Mouse (Mus musculus) stomach, postnatal 0 days (tissue): ENCODE measurements at regions not wholly inside any gene's neighbourhood (a gene's known extent, or its start where the extent isn't known, plus 50 kb on each side); places are given as distances from the start of the nearest gene placed in this dataset.

Experiments
- CTCF ChIP-seq: IDR thresholded peaks from 2 replicates; pipeline ENCODE4 v1.5.1; 2016; ENCODE audit warnings: antibody characterized with exemption, low read depth, mild to moderate bottlenecking, moderate library complexity
- EP300 ChIP-seq: optimal IDR thresholded peaks from 2 replicates; pipeline ENCODE3; 2016; ENCODE audit warnings: antibody characterized with exemption

DNA sequence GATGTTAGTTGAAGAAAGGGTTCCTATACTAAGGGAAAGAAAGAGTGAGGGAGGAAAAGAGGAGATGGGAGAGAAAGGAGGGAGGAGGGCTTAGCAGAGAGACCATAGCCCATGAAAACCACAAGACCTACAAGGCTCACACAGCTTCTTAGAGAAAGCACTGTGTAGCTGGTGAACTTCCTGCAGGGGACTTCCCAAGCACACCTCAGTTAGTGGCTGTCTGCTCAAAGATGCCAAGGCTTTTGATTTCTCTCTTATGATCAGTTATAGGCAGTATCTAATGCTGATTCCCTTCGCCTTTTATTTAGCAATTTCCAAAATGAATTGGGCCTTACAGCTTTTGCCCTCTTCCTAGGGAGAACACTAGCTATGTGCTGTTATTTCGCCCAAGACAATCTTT lies 90.0 kb upstream of the Bach2 start:
- TF ChIP-seq CTCF (no peak), EP300 (no peak)
